Mouse (Mus musculus): ENCODE measurements around the gene Dvl3. TPM values are rescaled to one million over a fixed set of nuclear protein-coding genes. Genes with fewer than 3 reads are reported as not detected.

Dvl3 gene
- polyA plus RNA-seq, 1 experiment from 2014 or later: 37.0 TPM

GRCm38 (mm10) chr16:20516032-20516431 lies 750 bp upstream of the Dvl3 start:
- Histone ChIP-seq H3K27me3 (replicated peaks; ENCODE audit: control insufficient read depth, insufficient read depth, low read length) (no peaks in the 10 kb centered on the region), H3K4me3 (replicated peaks; ENCODE audit: low read length) (peak overlapping the region; percentile 98), H3K4me2 (ENCODE audit: low read length) (peak overlapping the region; percentile 89), H3K9me3 (ENCODE audit: control insufficient read depth, low read length) (no peaks in the 10 kb centered on the region), H3K4me1 (replicated peaks; ENCODE audit: control insufficient read depth, insufficient read depth, low read length) (peaks cover 30% of the 10 kb centered on the region), H3K27ac (ENCODE audit: low read length) (no peak overlapping the region), H3K9ac (replicated peaks; ENCODE audit: low read depth, low read length) (peak overlapping the region; percentile 99; the same call in 1 of the 2 replicates), H3K36me3 (ENCODE audit: control insufficient read depth, insufficient read depth) (peaks cover 1% of the 10 kb centered on the region; the same call in 1 of the 2 replicates)
- no peak for ATAC-seq

GRCm38 (mm10) chr16:20517216-20517615 lies 434 bp downstream of the Dvl3 start:
- Histone ChIP-seq H3K27me3 (replicated peaks; ENCODE audit: control insufficient read depth, insufficient read depth, low read length) (no peaks in the 10 kb centered on the region), H3K36me3 (ENCODE audit: control insufficient read depth, insufficient read depth) (no peaks in the 10 kb centered on the region), H3K4me1 (replicated peaks; ENCODE audit: control insufficient read depth, insufficient read depth, low read length) (peaks cover 30% of the 10 kb centered on the region), H3K9me3 (ENCODE audit: control insufficient read depth, low read length) (no peaks in the 10 kb centered on the region), H3K9ac (replicated peaks; ENCODE audit: low read depth, low read length) (peak overlapping the region; percentile 99), H3K27ac (ENCODE audit: low read length) (peak overlapping the region; percentile 90), H3K4me2 (ENCODE audit: low read length) (peak overlapping the region; percentile 89), H3K4me3 (replicated peaks; ENCODE audit: low read length) (peak overlapping the region; percentile 98)
- under 1% methylated on average over 26 of the region's 26 CpGs for WGBS
- peak; percentile 38 for ATAC-seq

GRCm38 (mm10) chr16:20517701-20518374 lies 1.1 kb downstream of the Dvl3 start:
- H3K4me3 ChIP-seq (replicated peaks; ENCODE audit: low read length): peak overlapping the region; percentile 98
- H3K27ac ChIP-seq (ENCODE audit: low read length): peak overlapping the region; percentile 90
- peak overlapping the region; percentile 99 for H3K9ac ChIP-seq (replicated peaks; ENCODE audit: low read depth, low read length)
- no peaks in the 10 kb centered on the region for H3K27me3 ChIP-seq (replicated peaks; ENCODE audit: control insufficient read depth, insufficient read depth, low read length)
- H3K36me3 ChIP-seq (ENCODE audit: control insufficient read depth, insufficient read depth): no peaks in the 10 kb centered on the region
- H3K4me2 ChIP-seq (ENCODE audit: low read length): peak overlapping the region; percentile 89
- 0% methylated on average over 6 of the region's 6 CpGs for WGBS
- H3K4me1 ChIP-seq (replicated peaks; ENCODE audit: control insufficient read depth, insufficient read depth, low read length): peaks cover 30% of the 10 kb centered on the region
- no peaks in the 10 kb centered on the region for H3K9me3 ChIP-seq (ENCODE audit: control insufficient read depth, low read length)
- ATAC-seq: peak; percentile 22

DNA sequence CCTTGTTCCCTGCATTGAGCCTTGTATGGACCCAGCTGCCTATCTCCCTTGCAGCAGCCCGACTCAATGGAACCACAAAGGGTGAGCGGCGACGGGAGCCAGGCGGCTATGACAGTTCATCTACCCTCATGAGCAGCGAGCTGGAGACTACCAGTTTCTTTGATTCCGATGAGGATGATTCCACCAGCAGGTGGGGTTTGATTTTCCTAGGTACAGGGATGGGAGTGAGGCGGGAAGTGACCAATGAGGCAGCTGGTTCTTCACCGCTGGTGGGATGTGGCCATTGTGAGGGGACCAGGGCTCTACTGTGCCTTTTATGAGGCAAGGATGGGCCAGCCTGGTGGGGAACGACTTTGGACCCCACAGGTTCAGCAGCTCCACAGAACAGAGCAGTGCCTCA lies 7.1 kb downstream of the Dvl3 start:
- ATAC-seq: no peak

DNA sequence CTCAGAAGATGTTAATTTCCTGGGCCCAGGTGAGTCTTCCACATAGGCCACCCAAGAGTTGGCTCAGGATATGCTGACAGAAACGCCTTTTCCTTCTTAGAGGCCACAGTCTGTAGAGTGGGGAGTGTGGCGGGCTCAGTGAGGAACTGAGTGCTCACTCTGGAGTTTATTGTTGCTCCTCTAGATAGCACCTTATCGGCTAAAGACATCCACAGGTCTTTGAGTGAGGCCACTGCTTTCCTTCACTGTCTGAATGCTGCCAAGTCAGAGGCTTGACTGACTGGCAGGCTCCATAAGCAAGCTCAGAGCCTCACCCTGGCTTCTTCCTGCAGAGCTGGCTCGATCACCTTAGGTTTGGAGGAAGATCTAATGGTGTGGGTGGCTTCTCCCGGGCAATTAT lies 12.0 kb downstream of the Dvl3 start:
- Histone ChIP-seq H3K4me1 (replicated peaks; ENCODE audit: control insufficient read depth, insufficient read depth, low read length) (peaks cover 8% of the 10 kb centered on the region), H3K4me2 (ENCODE audit: low read length) (no peak overlapping the region), H3K27ac (ENCODE audit: low read length) (peak overlapping the region; percentile 37; the same call in 1 of the 2 replicates), H3K27me3 (replicated peaks; ENCODE audit: control insufficient read depth, insufficient read depth, low read length) (no peaks in the 10 kb centered on the region), H3K9ac (replicated peaks; ENCODE audit: low read depth, low read length) (peak overlapping the region; percentile 9; the same call in 1 of the 2 replicates), H3K9me3 (ENCODE audit: control insufficient read depth, low read length) (no peaks in the 10 kb centered on the region), H3K4me3 (replicated peaks; ENCODE audit: low read length) (no peak overlapping the region), H3K36me3 (ENCODE audit: control insufficient read depth, insufficient read depth) (peaks cover 52% of the 10 kb centered on the region)
- ATAC-seq: no peak
- WGBS: 73% methylated on average over 5 of the region's 5 CpGs

More for the DNA sequence above, 7.1 kb downstream of the Dvl3 start:
- Histone ChIP-seq H3K9ac (replicated peaks; ENCODE audit: low read depth, low read length) (no peak overlapping the region), H3K27me3 (replicated peaks; ENCODE audit: control insufficient read depth, insufficient read depth, low read length) (no peaks in the 10 kb centered on the region), H3K4me1 (replicated peaks; ENCODE audit: control insufficient read depth, insufficient read depth, low read length) (peaks cover 17% of the 10 kb centered on the region), H3K4me2 (ENCODE audit: low read length) (no peak overlapping the region), H3K4me3 (replicated peaks; ENCODE audit: low read length) (no peak overlapping the region), H3K27ac (ENCODE audit: low read length) (no peak overlapping the region), H3K9me3 (ENCODE audit: control insufficient read depth, low read length) (no peaks in the 10 kb centered on the region), H3K36me3 (ENCODE audit: control insufficient read depth, insufficient read depth) (peaks cover 41% of the 10 kb centered on the region)
- 80% methylated on average over 10 of the region's 10 CpGs for WGBS

GRCm38 (mm10) chr16:20529375-20529774 lies 12.6 kb downstream of the Dvl3 start:
- Histone ChIP-seq H3K36me3 (ENCODE audit: control insufficient read depth, insufficient read depth) (peaks cover 49% of the 10 kb centered on the region), H3K4me1 (replicated peaks; ENCODE audit: control insufficient read depth, insufficient read depth, low read length) (peaks cover 8% of the 10 kb centered on the region), H3K4me3 (replicated peaks; ENCODE audit: low read length) (no peak overlapping the region), H3K27me3 (replicated peaks; ENCODE audit: control insufficient read depth, insufficient read depth, low read length) (no peaks in the 10 kb centered on the region), H3K4me2 (ENCODE audit: low read length) (no peak overlapping the region), H3K27ac (ENCODE audit: low read length) (no peak overlapping the region), H3K9ac (replicated peaks; ENCODE audit: low read depth, low read length) (no peak overlapping the region), H3K9me3 (ENCODE audit: control insufficient read depth, low read length) (no peaks in the 10 kb centered on the region)
- peak; percentile 29 for ATAC-seq
- WGBS: 14% methylated on average over 1 of the region's 1 CpGs

DNA sequence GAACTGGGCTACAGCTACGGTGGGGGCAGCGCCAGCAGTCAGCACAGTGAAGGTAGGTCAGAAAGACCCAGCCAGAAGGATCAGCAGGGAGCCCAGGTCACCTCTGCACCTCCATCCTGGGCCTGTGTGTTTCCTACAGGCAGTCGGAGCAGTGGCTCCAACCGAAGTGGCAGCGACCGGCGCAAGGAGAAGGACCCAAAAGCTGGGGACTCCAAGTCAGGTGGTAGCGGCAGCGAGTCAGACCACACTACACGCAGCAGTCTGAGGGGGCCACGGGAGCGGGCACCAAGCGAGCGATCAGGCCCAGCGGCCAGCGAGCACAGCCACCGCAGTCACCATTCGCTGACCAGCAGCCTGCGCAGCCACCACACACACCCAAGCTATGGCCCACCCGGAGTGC lies 14.2 kb downstream of the Dvl3 start:
- Histone ChIP-seq H3K36me3 (ENCODE audit: control insufficient read depth, insufficient read depth) (peaks cover 36% of the 10 kb centered on the region), H3K4me1 (replicated peaks; ENCODE audit: control insufficient read depth, insufficient read depth, low read length) (peaks cover 8% of the 10 kb centered on the region), H3K9ac (replicated peaks; ENCODE audit: low read depth, low read length) (no peak overlapping the region), H3K9me3 (ENCODE audit: control insufficient read depth, low read length) (no peaks in the 10 kb centered on the region), H3K27me3 (replicated peaks; ENCODE audit: control insufficient read depth, insufficient read depth, low read length) (no peaks in the 10 kb centered on the region), H3K27ac (ENCODE audit: low read length) (no peak overlapping the region), H3K4me3 (replicated peaks; ENCODE audit: low read length) (no peak overlapping the region), H3K4me2 (ENCODE audit: low read length) (no peak overlapping the region)
- no peak for ATAC-seq
- 96% methylated on average over 20 of the region's 20 CpGs for WGBS

DNA sequence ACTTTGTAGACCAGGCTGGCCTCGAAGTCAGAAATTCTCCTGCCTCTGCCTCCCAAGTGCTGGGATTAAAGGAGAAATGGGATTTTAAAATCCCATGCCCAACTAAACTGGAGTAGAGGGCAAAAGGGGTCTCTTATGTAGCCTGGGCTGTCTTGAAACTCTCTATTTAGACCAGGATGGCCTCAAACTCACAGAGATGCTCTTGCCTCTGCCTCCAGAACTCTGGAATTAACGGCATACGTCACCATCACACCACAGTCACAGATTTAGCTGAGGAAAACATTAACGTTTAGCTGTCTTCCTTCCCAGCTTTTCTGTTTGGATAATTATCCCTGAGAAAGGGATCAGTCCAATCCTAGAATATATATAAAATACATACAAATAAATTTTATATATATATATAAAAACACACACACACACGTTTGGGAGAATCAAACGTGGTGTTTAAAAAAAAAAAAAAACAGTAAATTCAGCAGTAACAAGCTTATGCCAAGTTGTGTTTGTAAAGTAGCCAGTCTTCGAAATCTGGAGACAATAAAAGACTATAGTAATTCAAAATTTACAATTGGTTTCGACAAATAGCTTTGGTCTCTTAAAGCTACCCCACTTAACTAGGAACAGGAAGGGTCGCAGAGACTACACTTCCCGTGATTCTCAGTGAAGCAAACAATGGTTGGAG lies 18.0 kb downstream of the Dvl3 start:
- Histone ChIP-seq H3K9ac (replicated peaks; ENCODE audit: low read depth, low read length) (no peak overlapping the region), H3K4me2 (ENCODE audit: low read length) (no peak overlapping the region), H3K27ac (ENCODE audit: low read length) (no peak overlapping the region), H3K4me3 (replicated peaks; ENCODE audit: low read length) (no peak overlapping the region), H3K27me3 (replicated peaks; ENCODE audit: control insufficient read depth, insufficient read depth, low read length) (no peaks in the 10 kb centered on the region), H3K4me1 (replicated peaks; ENCODE audit: control insufficient read depth, insufficient read depth, low read length) (peaks cover 26% of the 10 kb centered on the region), H3K9me3 (ENCODE audit: control insufficient read depth, low read length) (no peaks in the 10 kb centered on the region), H3K36me3 (ENCODE audit: control insufficient read depth, insufficient read depth) (peaks cover 22% of the 10 kb centered on the region)
- 47% methylated on average over 10 of the region's 10 CpGs for whole genome bisulfite sequencing
- ATAC-seq: no peak

- WGBS: under 1% methylated on average over 52 of the region's 52 CpGs
- Histone ChIP-seq H3K4me1 (replicated peaks; ENCODE audit: control insufficient read depth, insufficient read depth, low read length) (peaks cover 26% of the 10 kb centered on the region), H3K27ac (ENCODE audit: low read length) (peak within 1 kb of the TSS; percentile 67), H3K9ac (replicated peaks; ENCODE audit: low read depth, low read length) (peak within 1 kb of the TSS; percentile 99), H3K4me2 (ENCODE audit: low read length) (peak within 1 kb of the TSS; percentile 94), H3K27me3 (replicated peaks; ENCODE audit: control insufficient read depth, insufficient read depth, low read length) (no peaks in the 10 kb centered on the region), H3K36me3 (ENCODE audit: control insufficient read depth, insufficient read depth) (peaks cover 25% of the 10 kb centered on the region), H3K4me3 (replicated peaks; ENCODE audit: low read length) (peak within 1 kb of the TSS; percentile 97), H3K9me3 (ENCODE audit: control insufficient read depth, low read length) (no peaks in the 10 kb centered on the region)
- ATAC-seq: peak; percentile 99
Observed at GRCm38 (mm10) chr16:20535296-20536080, 18.7 kb downstream of the Dvl3 start, which contains the start of gene Ap2m1. Gene Ap2m1, plus strand, starts transcription at chr16:20535478.
